Mouse (Mus musculus): ENCODE results near the gene Cadps. TPM values are rescaled to one million over a fixed set of nuclear protein-coding genes. Genes with fewer than 3 reads are reported as not detected.

The Cadps gene
- polyA plus RNA-seq, 1 experiment from 2014 or later, result 12.6 TPM

- H3K27me3 ChIP-seq (ENCODE audit: control insufficient read depth, insufficient read depth, low read length), result peaks cover 83% of the 10 kb centered on the region
- ATAC-seq (ENCODE audit: low FRiP score) (peak; percentile 49), DNase-seq (ENCODE audit: low spot score, missing footprints) (peak; percentile 91)
- H3K4me3 ChIP-seq (ENCODE audit: low read depth, low read length), result no peak overlapping the region
- no peak overlapping the region for H3K9ac ChIP-seq (ENCODE audit: low read length)
- whole genome bisulfite sequencing, result 2% methylated on average over 14 of the region's 14 CpGs
- H3K4me2 ChIP-seq, result no peak overlapping the region; the same call in 1 of the 2 replicates
- no peak overlapping the region for H3K27ac ChIP-seq (ENCODE audit: low read depth, low read length)
- no peaks in the 10 kb centered on the region for H3K36me3 ChIP-seq (ENCODE audit: control insufficient read depth, insufficient read depth, low read length)
- no peaks in the 10 kb centered on the region for H3K9me3 ChIP-seq (ENCODE audit: control insufficient read depth, low read length)
- peaks cover 38% of the 10 kb centered on the region for H3K4me1 ChIP-seq (ENCODE audit: control insufficient read depth, insufficient read depth, low read length)
These were observed 434.0 kb downstream of the Cadps start for GRCm38 (mm10) chr14:12388806-12389436.

DNA sequence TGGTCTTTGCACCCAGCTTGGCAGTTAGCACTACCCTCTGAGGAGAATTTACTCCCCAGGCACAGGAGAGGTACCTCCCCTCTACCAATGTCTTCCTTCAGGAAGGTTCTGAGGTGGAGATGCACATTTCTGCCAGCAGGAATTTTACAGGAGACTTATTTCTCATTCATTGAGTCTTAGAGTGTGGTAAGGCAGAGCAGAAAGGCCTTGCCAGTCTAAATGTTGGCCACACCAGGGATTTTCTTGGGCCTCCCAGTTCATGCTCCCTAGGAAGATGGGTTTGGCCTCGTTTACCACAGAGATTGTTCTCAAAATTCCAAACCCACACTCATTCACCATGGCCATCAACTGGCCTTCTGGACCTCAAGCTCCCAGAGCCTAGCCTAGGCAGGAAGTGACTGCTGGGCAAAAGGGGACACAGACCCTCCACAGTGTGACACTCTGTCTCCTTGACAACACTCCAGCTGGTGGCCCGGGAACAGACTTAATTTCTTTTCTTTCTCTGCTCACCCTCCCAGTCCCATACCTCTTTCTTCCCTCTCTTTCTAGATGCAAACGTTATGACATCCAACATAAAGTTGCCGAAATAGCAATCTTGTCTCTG lies 434.6 kb downstream of the Cadps start:
- Histone ChIP-seq H3K4me1 (ENCODE audit: control insufficient read depth, insufficient read depth, low read length) (peaks cover 35% of the 10 kb centered on the region), H3K27me3 (ENCODE audit: control insufficient read depth, insufficient read depth, low read length) (peaks cover 88% of the 10 kb centered on the region)
- peak; percentile 68 for ATAC-seq (ENCODE audit: low FRiP score)

GRCm38 (mm10) chr14:12387176-12387575 lies 435.7 kb downstream of the Cadps start:
- Histone ChIP-seq H3K27ac (ENCODE audit: low read depth, low read length) (no peak overlapping the region), H3K9ac (ENCODE audit: low read length) (no peak overlapping the region), H3K36me3 (ENCODE audit: control insufficient read depth, insufficient read depth, low read length) (no peaks in the 10 kb centered on the region), H3K4me1 (ENCODE audit: control insufficient read depth, insufficient read depth, low read length) (peaks cover 28% of the 10 kb centered on the region), H3K9me3 (ENCODE audit: control insufficient read depth, low read length) (no peaks in the 10 kb centered on the region), H3K27me3 (ENCODE audit: control insufficient read depth, insufficient read depth, low read length) (peaks cover 89% of the 10 kb centered on the region), H3K4me2 (no peak overlapping the region), H3K4me3 (ENCODE audit: low read depth, low read length) (no peak overlapping the region)
- ATAC-seq (ENCODE audit: low FRiP score) (no peak), DNase-seq (ENCODE audit: low spot score, missing footprints) (no peak)
- WGBS, result 54% methylated on average over 6 of the region's 6 CpGs

More for the DNA sequence above, 434.6 kb downstream of the Cadps start:
- Histone ChIP-seq H3K27ac (ENCODE audit: low read depth, low read length) (no peak overlapping the region), H3K9me3 (ENCODE audit: control insufficient read depth, low read length) (no peaks in the 10 kb centered on the region), H3K4me2 (no peak overlapping the region; the same call in 1 of the 2 replicates), H3K9ac (ENCODE audit: low read length) (no peak overlapping the region), H3K4me3 (ENCODE audit: low read depth, low read length) (no peak overlapping the region), H3K36me3 (ENCODE audit: control insufficient read depth, insufficient read depth, low read length) (no peaks in the 10 kb centered on the region)
- 13% methylated on average over 4 of the region's 4 CpGs for WGBS
- DNase-seq (ENCODE audit: low spot score, missing footprints), result peak; percentile 92

GRCm38 (mm10) chr14:12377883-12378282 lies 445.0 kb downstream of the Cadps start:
- WGBS, result 21% methylated on average over 9 of the region's 9 CpGs
- Histone ChIP-seq H3K36me3 (ENCODE audit: control insufficient read depth, insufficient read depth, low read length) (no peaks in the 10 kb centered on the region), H3K9ac (ENCODE audit: low read length) (no peak overlapping the region), H3K4me2 (no peak overlapping the region), H3K9me3 (ENCODE audit: control insufficient read depth, low read length) (no peaks in the 10 kb centered on the region), H3K27ac (ENCODE audit: low read depth, low read length) (no peak overlapping the region), H3K4me1 (ENCODE audit: control insufficient read depth, insufficient read depth, low read length) (no peaks in the 10 kb centered on the region), H3K4me3 (ENCODE audit: low read depth, low read length) (no peak overlapping the region), H3K27me3 (ENCODE audit: control insufficient read depth, insufficient read depth, low read length) (peaks cover 77% of the 10 kb centered on the region)
- DNase-seq (ENCODE audit: low spot score, missing footprints) (no peak), ATAC-seq (ENCODE audit: low FRiP score) (no peak)

DNA sequence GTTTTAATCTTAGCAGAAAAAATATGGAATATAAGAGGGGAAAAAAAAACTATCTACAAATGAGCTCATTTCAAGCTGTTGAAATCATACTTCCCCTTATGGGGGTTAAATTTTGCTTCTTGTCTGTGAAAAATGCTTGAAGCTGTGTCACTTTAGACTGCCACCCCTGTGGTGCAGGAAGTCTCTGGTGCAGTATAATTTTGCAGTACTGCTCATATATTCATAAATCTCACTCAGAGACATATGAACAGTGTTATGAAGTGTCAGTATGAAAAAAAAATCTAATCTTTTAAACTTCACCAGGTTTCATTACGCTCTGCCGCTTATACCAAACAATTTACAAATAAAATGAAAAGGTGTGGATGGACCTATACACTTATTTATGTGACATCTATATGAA lies 445.6 kb downstream of the Cadps start:
- 96% methylated on average over 2 of the region's 2 CpGs for WGBS
- H3K9me3 ChIP-seq (ENCODE audit: control insufficient read depth, low read length), result no peaks in the 10 kb centered on the region
- no peak overlapping the region for H3K4me3 ChIP-seq (ENCODE audit: low read depth, low read length)
- H3K36me3 ChIP-seq (ENCODE audit: control insufficient read depth, insufficient read depth, low read length), result no peaks in the 10 kb centered on the region
- no peak overlapping the region for H3K9ac ChIP-seq (ENCODE audit: low read length)
- no peak for ATAC-seq (ENCODE audit: low FRiP score)
- no peak overlapping the region for H3K27ac ChIP-seq (ENCODE audit: low read depth, low read length)
- no peak for DNase-seq (ENCODE audit: low spot score, missing footprints)
- H3K4me2 ChIP-seq, result no peak overlapping the region
- no peaks in the 10 kb centered on the region for H3K4me1 ChIP-seq (ENCODE audit: control insufficient read depth, insufficient read depth, low read length)
- peaks cover 71% of the 10 kb centered on the region for H3K27me3 ChIP-seq (ENCODE audit: control insufficient read depth, insufficient read depth, low read length)

- H3K4me1 ChIP-seq (ENCODE audit: control insufficient read depth, insufficient read depth, low read length), result no peaks in the 10 kb centered on the region
- DNase-seq (ENCODE audit: low spot score, missing footprints) (no peak), ATAC-seq (ENCODE audit: low FRiP score) (no peak)
- H3K9me3 ChIP-seq (ENCODE audit: control insufficient read depth, low read length), result no peaks in the 10 kb centered on the region
- H3K36me3 ChIP-seq (ENCODE audit: control insufficient read depth, insufficient read depth, low read length), result no peaks in the 10 kb centered on the region
- 70% methylated on average over 2 of the region's 2 CpGs for WGBS
- peaks cover 54% of the 10 kb centered on the region for H3K27me3 ChIP-seq (ENCODE audit: control insufficient read depth, insufficient read depth, low read length)
- H3K27ac ChIP-seq (ENCODE audit: low read depth, low read length), result no peak overlapping the region
- no peak overlapping the region for H3K9ac ChIP-seq (ENCODE audit: low read length)
- no peak overlapping the region for H3K4me3 ChIP-seq (ENCODE audit: low read depth, low read length)
- no peak overlapping the region for H3K4me2 ChIP-seq
These were observed 447.4 kb downstream of the Cadps start for GRCm38 (mm10) chr14:12375451-12375850.

GRCm38 (mm10) chr14:12350271-12350916 lies 472.5 kb downstream of the Cadps start:
- peaks cover 7% of the 10 kb centered on the region for H3K4me1 ChIP-seq (ENCODE audit: control insufficient read depth, insufficient read depth, low read length)
- ATAC-seq (ENCODE audit: low FRiP score) (no peak), DNase-seq (ENCODE audit: low spot score, missing footprints) (peak; percentile 92)
- peaks cover 95% of the 10 kb centered on the region for H3K27me3 ChIP-seq (ENCODE audit: control insufficient read depth, insufficient read depth, low read length)
- H3K27ac ChIP-seq (ENCODE audit: low read depth, low read length), result no peak overlapping the region
- H3K9ac ChIP-seq (ENCODE audit: low read length), result no peak overlapping the region
- WGBS, result 4% methylated on average over 16 of the region's 16 CpGs
- H3K4me3 ChIP-seq (ENCODE audit: low read depth, low read length), result no peak overlapping the region
- H3K4me2 ChIP-seq, result no peak overlapping the region
- no peaks in the 10 kb centered on the region for H3K9me3 ChIP-seq (ENCODE audit: control insufficient read depth, low read length)
- H3K36me3 ChIP-seq (ENCODE audit: control insufficient read depth, insufficient read depth, low read length), result no peaks in the 10 kb centered on the region

DNA sequence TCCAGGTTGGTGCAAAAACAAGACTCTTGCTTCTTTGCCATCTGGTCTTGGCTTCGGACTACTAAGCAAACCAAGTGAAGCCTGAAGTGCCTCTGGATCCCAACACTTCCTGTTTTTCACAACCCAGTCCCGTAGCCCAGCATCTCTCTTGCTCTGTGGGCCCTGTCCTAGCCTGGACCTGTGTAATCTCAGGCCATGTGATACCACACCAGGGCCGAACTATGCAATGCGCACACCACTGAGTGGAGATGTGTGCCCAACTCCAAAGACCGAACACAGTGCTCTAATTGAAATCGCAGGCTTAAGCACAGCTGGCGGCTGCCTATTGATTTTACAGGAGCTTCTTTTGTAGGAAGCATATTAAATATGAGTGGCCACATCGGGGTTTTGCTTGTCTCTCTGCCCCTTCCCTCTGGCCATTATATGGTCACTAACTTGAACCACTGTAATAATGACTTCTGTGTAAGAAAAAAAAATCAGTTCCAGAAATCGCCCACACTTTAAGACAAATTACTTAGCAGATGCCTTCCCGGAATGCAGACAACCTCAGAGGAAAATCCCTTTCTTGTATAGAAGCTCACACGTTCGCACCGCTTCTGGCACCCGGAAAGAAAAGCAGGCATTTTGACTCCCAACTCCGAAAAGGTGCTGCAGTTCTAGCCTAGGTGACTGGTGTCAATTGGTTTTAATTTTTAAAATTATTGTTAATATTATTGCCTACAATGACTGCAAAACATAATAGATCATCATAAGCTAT lies 473.4 kb downstream of the Cadps start:
- Histone ChIP-seq H3K36me3 (ENCODE audit: control insufficient read depth, insufficient read depth, low read length) (no peaks in the 10 kb centered on the region), H3K4me2 (no peak overlapping the region), H3K4me1 (ENCODE audit: control insufficient read depth, insufficient read depth, low read length) (peaks cover 10% of the 10 kb centered on the region), H3K4me3 (ENCODE audit: low read depth, low read length) (no peak overlapping the region), H3K9ac (ENCODE audit: low read length) (no peak overlapping the region), H3K27me3 (ENCODE audit: control insufficient read depth, insufficient read depth, low read length) (peaks cover 98% of the 10 kb centered on the region), H3K27ac (ENCODE audit: low read depth, low read length) (no peak overlapping the region), H3K9me3 (ENCODE audit: control insufficient read depth, low read length) (no peaks in the 10 kb centered on the region)
- ATAC-seq (ENCODE audit: low FRiP score), result no peak; the same call in 1 of the 2 replicates
- peak; percentile 93 for DNase-seq (ENCODE audit: low spot score, missing footprints)
- 3% methylated on average over 15 of the region's 15 CpGs for WGBS

Data from midbrain, embryonic 11.5 days (tissue).